18 mouse cellular contexts compared by ENCODE assay signal in the genomic region with DNA sequence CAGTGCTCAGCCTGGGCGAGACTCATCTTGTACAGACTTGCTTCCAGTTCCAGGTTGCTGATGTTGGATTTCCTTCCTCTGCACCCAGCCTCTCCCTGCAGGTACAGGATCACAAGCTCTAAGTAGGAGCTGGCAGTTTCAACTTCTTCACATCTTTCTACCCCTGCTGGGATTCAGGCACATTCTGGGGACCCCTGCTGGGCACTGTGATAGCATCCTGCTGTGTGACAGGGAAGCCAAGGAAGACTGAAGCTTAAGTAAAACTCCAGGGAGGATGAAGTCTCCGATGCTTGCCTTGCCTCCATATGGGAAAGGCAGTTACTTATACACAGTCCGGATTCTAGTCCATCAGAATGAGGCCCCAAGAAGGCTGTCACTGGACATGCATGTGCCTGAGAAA. TPM values are rescaled to one million over a fixed set of nuclear protein-coding genes. Genes with fewer than 3 reads are reported as not detected.
DNase-seq lines count a peak whose midpoint lies in the region; ATAC-seq and TF ChIP-seq lines count a peak whose summit lies in the region.
"Had no signal": no experiment of that assay in that cellular context is flagged by ENCODE, and none has a peak within 500 bp of the region (broad histone marks: within the 10 kb centered on the region; RNA-seq: fewer than 3 reads in every experiment).

No protein-coding gene starts in this region.

- H3K4me3 ChIP-seq in intestine, postnatal 0 days (ENCODE audit: low read depth, low read length), result no peak overlapping the region
- H3K4me3 ChIP-seq in intestine, embryonic 15.5 days (replicated peaks), result no peak overlapping the region
- no peak overlapping the region for H3K4me3 ChIP-seq in midbrain, embryonic 14.5 days (replicated peaks; ENCODE audit: low read depth, low read length)
- H3K4me3 ChIP-seq in midbrain, embryonic 15.5 days, result no peak overlapping the region
- H3K4me3 ChIP-seq: forebrain, embryonic 12.5 days; heart, embryonic 10.5 days; limb, embryonic 15.5 days had no signal

- H3K36me3 ChIP-seq in intestine, postnatal 0 days (ENCODE audit: control insufficient read depth, insufficient read depth), result no peaks in the 10 kb centered on the region
- no peaks in the 10 kb centered on the region for H3K36me3 ChIP-seq in intestine, embryonic 15.5 days
- H3K36me3 ChIP-seq in midbrain, embryonic 14.5 days (ENCODE audit: control insufficient read depth, insufficient read depth, low read length), result no peaks in the 10 kb centered on the region
- H3K36me3 ChIP-seq in midbrain, embryonic 15.5 days (replicated peaks), result no peaks in the 10 kb centered on the region
- H3K36me3 ChIP-seq: forebrain, embryonic 12.5 days; heart, embryonic 10.5 days; limb, embryonic 15.5 days had no signal

- no peak overlapping the region for H3K27ac ChIP-seq in intestine, postnatal 0 days (ENCODE audit: low read depth, low read length)
- H3K27ac ChIP-seq in intestine, embryonic 15.5 days, result no peak overlapping the region
- no peak overlapping the region for H3K27ac ChIP-seq in midbrain, embryonic 14.5 days (replicated peaks; ENCODE audit: low read depth, low read length)
- no peak overlapping the region for H3K27ac ChIP-seq in midbrain, embryonic 15.5 days
- H3K27ac ChIP-seq: forebrain, embryonic 12.5 days; heart, embryonic 10.5 days; limb, embryonic 15.5 days had no signal

- 46% methylated on average over 3 of the region's 3 CpGs for WGBS in intestine, postnatal 0 days
- WGBS in intestine, embryonic 15.5 days, result 59% methylated on average over 3 of the region's 3 CpGs
- WGBS in midbrain, embryonic 14.5 days, result 39% methylated on average over 3 of the region's 3 CpGs
- 34% methylated on average over 3 of the region's 3 CpGs for WGBS in midbrain, embryonic 15.5 days

- H3K4me2 ChIP-seq in intestine, postnatal 0 days (replicated peaks; ENCODE audit: low read depth), result no peak overlapping the region
- H3K4me2 ChIP-seq in intestine, embryonic 15.5 days (replicated peaks), result no peak overlapping the region
- no peak overlapping the region for H3K4me2 ChIP-seq in midbrain, embryonic 14.5 days (ENCODE audit: low read length)
- H3K4me2 ChIP-seq in midbrain, embryonic 15.5 days, result no peak overlapping the region
- H3K4me2 ChIP-seq: forebrain, embryonic 12.5 days; limb, embryonic 15.5 days had no signal

- ATAC-seq in intestine, postnatal 0 days, result no peak
- no peak for ATAC-seq in intestine, embryonic 15.5 days
- no peak for ATAC-seq in midbrain, embryonic 14.5 days (ENCODE audit: low FRiP score, low TSS enrichment)
- ATAC-seq in midbrain, embryonic 15.5 days (replicated peaks), result no peak
- ATAC-seq: inflammation-experienced regulatory T-cells, adult 6 months; liver, postnatal 0 days had no signal

- TF ChIP-seq POLR2A in brain, embryonic 14.5 days (IDR thresholded peaks at IDR 0.05; ENCODE audit: borderline replicate concordance, extremely low read depth, insufficient read depth, insufficient read length, poor library complexity, severe bottlenecking), result no peak

- peak; percentile 30 for DNase-seq in midbrain, embryonic 14.5 days
- peak; percentile 17 for DNase-seq in brain, embryonic 14.5 days (ENCODE audit: low read depth)
- peak; percentile 19 for DNase-seq in mesoderm, embryonic 11.5 days (ENCODE audit: low read depth, low spot score)
- DNase-seq in thymus, postnatal 4 days, result no peak
- DNase-seq: adrenal gland, adult 2 months; cerebellum, adult 11 months; cerebellum, postnatal 36 days; gastrocnemius, postnatal 14 days; kidney, postnatal 25 days; liver, postnatal 0 days; thymus, postnatal 14 days had no signal

- H3K4me1 ChIP-seq in intestine, postnatal 0 days (replicated peaks; ENCODE audit: control insufficient read depth, insufficient read depth, low read length), result no peaks in the 10 kb centered on the region
- no peaks in the 10 kb centered on the region for H3K4me1 ChIP-seq in intestine, embryonic 15.5 days (replicated peaks)
- H3K4me1 ChIP-seq in midbrain, embryonic 14.5 days (ENCODE audit: control insufficient read depth, insufficient read depth, low read length), result no peaks in the 10 kb centered on the region
- H3K4me1 ChIP-seq in midbrain, embryonic 15.5 days, result no peaks in the 10 kb centered on the region
- H3K4me1 ChIP-seq: heart, embryonic 10.5 days; limb, embryonic 15.5 days had no signal

- peak; percentile 43 for TF ChIP-seq CTCF in intestine, postnatal 0 days (IDR thresholded peaks at IDR 0.05; ENCODE audit: low read depth)
- TF ChIP-seq CTCF in brain, embryonic 14.5 days (IDR thresholded peaks at IDR 0.05; ENCODE audit: borderline replicate concordance, extremely low read depth, insufficient read depth, insufficient read length), result peak; percentile 10; the same call in 1 of the 2 replicates

- no peaks in the 10 kb centered on the region for H3K9me3 ChIP-seq in intestine, postnatal 0 days (ENCODE audit: control insufficient read depth)
- no peaks in the 10 kb centered on the region for H3K9me3 ChIP-seq in intestine, embryonic 15.5 days
- no peaks in the 10 kb centered on the region for H3K9me3 ChIP-seq in midbrain, embryonic 14.5 days (ENCODE audit: control insufficient read depth, low read length)
- no peaks in the 10 kb centered on the region for H3K9me3 ChIP-seq in midbrain, embryonic 15.5 days
- H3K9me3 ChIP-seq: forebrain, embryonic 12.5 days; heart, embryonic 10.5 days; limb, embryonic 15.5 days had no signal

- no peaks in the 10 kb centered on the region for H3K27me3 ChIP-seq in intestine, postnatal 0 days (replicated peaks; ENCODE audit: control insufficient read depth, insufficient read depth, low read length)
- H3K27me3 ChIP-seq in intestine, embryonic 15.5 days (replicated peaks), result no peaks in the 10 kb centered on the region
- no peaks in the 10 kb centered on the region for H3K27me3 ChIP-seq in midbrain, embryonic 14.5 days (ENCODE audit: control insufficient read depth, insufficient read depth, low read length)
- H3K27me3 ChIP-seq in midbrain, embryonic 15.5 days (replicated peaks), result no peaks in the 10 kb centered on the region
- H3K27me3 ChIP-seq: forebrain, embryonic 12.5 days; limb, embryonic 15.5 days had no signal

- no peak overlapping the region for H3K9ac ChIP-seq in intestine, postnatal 0 days (ENCODE audit: low read depth, low read length)
- no peak overlapping the region for H3K9ac ChIP-seq in intestine, embryonic 15.5 days
- no peak overlapping the region for H3K9ac ChIP-seq in midbrain, embryonic 14.5 days (replicated peaks; ENCODE audit: low read length)
- H3K9ac ChIP-seq in midbrain, embryonic 15.5 days, result no peak overlapping the region
- H3K9ac ChIP-seq: forebrain, embryonic 12.5 days; limb, embryonic 15.5 days; liver, postnatal 0 days had no signal

RNA-seq across cellular contexts. Expression of a gene that starts 45.6 kb away (rescaled TPM):
- polyA plus RNA-seq in intestine, postnatal 0 days (2015; fragmentation: Nextera tagmentation; extraction: Ambion mirVana), result 0.14 TPM in 1 of 2 replicates, not detected in the other
- polyA plus RNA-seq in intestine, embryonic 15.5 days (2015; fragmentation: Nextera tagmentation; extraction: Ambion mirVana), result 0.20 and 0.31 TPM in 2 replicates
- polyA plus RNA-seq in midbrain, embryonic 14.5 days (2014; fragmentation: Nextera tagmentation; extraction: Ambion mirVana), result 0.45 and 0.51 TPM in 2 replicates
- polyA plus RNA-seq in midbrain, embryonic 15.5 days (2015; fragmentation: Nextera tagmentation; extraction: Ambion mirVana), result 0.38 and 0.61 TPM in 2 replicates
- 0.38 TPM in 2 replicates for polyA plus RNA-seq in brain, embryonic 14.5 days (2012; rRNA removed)
